Mouse (Mus musculus) G1E (cell line): ENCODE results near the gene Ccdc187.

Source experiments
- CTCF ChIP-seq: IDR thresholded peaks from 2 replicates; pipeline ENCODE4 v1.5.1; 2012; ENCODE audit warnings: low read depth, low read length, inconsistent platforms, mixed read lengths
- GATA1 ChIP-seq: IDR thresholded peaks from 2 replicates; pipeline ENCODE4 v1.6.1; 2012; ENCODE audit warnings: borderline replicate concordance, low read length, inconsistent platforms, mixed read lengths
- GATA2 ChIP-seq: IDR thresholded peaks from 2 replicates; pipeline ENCODE4 v1.6.1; 2012; ENCODE audit warnings: low read depth, low read length, inconsistent platforms, borderline replicate concordance
- POLR2AphosphoS5 ChIP-seq: IDR thresholded peaks from 2 replicates; pipeline ENCODE4 v1.6.1; 2012; ENCODE audit warnings: low read depth, low read length, inconsistent platforms; ENCODE audit not compliant: insufficient replicate concordance
- TAL1 ChIP-seq: conservative IDR thresholded peaks from 2 replicates; pipeline ENCODE4 v1.6.1; 2012; ENCODE audit warnings: low read depth, low read length, inconsistent platforms, mixed read lengths

GRCm38 (mm10) chr2:26341510-26341981, 47.2 kb upstream of the Ccdc187 start:
- TF ChIP-seq CTCF: no peak
- no peak for TF ChIP-seq GATA1
- no peak for TF ChIP-seq TAL1
- TF ChIP-seq POLR2AphosphoS5: no peak
- no peak for TF ChIP-seq GATA2
